Mouse (Mus musculus) layer of hippocampus, adult 9-11 months (tissue): ENCODE measurements at regions not wholly inside any gene's neighbourhood (a gene's known extent, or its start where the extent isn't known, plus 50 kb on each side); places are given as distances from the start of the nearest gene placed in this dataset.
"Not testable (repeated sequence)": the region's sequence is repeated elsewhere in the genome, so short reads cannot be mapped to it uniquely, and the experiment has no call there.

Experiments
- DNase-seq: peaks from one replicate; pipeline ENCODE4 v3.0.0; 2022

DNA sequence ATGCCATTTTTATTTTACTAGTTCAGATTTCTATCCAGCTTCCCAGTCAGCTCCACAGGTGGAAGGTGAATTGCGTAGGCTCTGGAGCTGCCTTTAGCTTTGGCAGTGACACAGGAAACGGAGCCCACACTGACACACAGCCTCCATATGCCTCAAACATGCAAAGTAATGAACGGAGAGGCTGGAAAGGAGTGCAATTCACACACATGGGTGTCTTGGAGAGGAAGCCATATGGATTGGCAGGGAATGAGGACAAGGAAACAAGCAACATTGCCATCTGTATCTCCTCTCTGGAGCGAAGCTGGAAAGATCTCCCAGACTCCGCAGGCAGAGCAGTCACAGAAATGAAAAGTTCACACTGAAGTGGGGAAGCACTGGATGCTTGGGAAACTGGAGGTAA lies 201.6 kb upstream of the 4930452B06Rik start:
- peak; percentile 88 for DNase-seq

DNA sequence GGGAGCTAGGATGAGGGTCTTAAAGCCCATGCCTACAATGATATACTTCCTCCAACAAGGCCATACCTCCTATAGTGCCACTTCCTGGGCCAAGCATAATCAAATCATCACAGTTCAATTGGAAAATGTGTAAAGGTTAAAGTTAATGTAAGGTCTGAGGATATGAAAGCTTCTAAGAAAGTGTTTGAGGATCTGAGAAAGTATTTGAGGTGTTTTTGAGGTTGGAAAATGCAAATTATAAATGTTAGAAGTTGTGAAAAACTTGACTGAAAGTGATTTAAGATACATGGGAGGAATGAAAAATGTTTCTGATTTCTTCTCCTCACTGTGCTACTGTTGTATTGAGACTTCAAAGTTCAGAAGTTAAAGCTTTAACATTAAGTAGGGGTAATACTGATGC lies 185.5 kb upstream of the 4930452B06Rik start:
- DNase-seq, result no peak

DNA sequence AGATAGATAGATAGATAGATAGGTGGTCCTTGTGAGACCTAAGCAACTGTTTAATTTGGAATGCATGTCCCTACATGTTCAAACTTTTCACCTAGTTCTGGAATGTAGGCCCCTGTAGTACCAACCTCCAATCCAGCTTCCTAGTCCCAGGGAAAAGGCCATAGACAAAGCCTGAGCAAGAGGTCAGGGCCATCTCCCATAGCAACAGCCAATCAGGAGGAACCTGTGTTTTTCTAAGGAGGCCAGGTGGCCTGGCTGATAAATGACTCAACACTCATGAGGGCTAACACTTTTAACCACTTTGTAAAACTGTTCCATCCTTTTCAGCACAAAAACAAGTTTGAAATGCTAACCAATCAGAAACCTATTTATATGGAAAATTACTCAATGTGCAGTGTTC lies 184.2 kb upstream of the 4930452B06Rik start:
- DNase-seq, result no peak

DNA sequence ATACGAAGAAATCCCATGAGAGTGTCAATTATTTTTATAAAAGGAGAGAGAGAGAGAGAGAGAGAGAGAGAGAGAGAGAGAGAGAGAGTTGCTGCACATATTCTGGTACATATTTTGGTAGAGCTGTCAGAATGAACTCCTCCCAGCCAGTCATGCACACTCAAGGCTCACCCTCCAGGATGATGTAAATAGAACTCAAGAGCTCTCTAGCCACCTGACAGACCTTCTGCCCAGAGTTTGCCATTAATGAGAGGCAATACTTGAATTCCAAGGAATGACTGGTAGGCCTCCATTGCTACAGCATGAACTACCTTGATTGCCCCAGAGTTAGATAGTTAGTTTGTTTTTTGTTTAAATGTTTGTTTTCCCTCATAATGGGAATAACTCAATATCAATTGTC lies 167.5 kb upstream of the 4930452B06Rik start:
- DNase-seq, result no peak

DNA sequence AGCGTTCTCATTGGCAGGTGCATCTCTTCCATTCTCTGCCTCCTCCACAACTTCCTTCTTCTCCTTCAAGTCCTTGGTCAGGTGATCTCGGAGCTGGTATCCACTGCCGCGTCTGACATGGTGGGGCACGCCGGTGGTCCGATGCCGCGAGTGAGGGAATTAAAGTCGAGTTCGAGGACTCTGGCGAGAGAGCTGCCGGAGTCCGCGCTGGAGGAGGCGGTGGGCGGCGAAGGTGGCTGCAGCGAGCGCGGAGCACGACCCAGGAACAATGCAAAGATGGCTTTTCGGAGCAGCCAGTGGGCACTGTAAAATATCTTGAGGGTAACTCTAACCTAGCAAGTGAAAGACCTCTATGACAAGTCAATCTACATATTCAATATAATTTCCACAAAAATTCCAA lies 134.2 kb upstream of the 4930452B06Rik start:
- not testable (repeated sequence) for DNase-seq

DNA sequence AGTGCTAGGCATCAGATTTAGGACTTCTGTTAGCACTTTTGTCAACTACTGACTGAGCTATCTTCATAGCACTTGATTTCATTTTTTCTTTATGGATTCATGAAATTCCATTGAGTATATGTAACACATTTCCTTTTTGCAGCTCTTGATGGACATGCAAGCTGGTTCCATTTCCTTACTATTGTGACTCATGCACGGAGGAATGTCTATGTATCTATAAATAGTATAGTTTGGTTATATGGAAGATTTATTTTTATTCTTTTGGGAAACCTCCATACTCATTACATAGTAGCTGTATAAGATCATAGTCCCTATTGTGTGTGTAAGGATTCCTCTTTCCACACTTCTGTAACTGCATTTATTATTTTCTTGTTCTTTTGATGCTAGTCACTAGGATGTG lies 123.3 kb upstream of the 4930452B06Rik start:
- no peak for DNase-seq

DNA sequence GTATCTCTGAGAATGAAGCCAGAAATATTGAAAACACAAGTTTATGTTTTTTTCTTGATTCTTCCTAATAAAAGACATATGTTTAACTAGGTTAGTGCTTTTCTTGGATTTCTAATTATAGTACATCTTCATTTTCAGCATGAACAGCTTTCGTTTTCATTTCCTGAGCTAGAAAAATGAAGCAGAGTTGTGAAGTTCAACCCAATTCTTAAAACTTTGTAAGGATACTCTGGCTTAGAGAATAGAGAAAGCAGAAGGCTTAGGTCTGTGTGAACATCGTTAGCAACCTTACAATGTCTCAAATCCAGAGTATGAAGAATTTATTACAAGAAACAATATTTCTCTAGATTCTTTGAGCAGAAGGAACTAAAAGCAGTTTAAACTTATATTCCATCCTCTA lies 94.5 kb upstream of the 4930452B06Rik start:
- no peak for DNase-seq

DNA sequence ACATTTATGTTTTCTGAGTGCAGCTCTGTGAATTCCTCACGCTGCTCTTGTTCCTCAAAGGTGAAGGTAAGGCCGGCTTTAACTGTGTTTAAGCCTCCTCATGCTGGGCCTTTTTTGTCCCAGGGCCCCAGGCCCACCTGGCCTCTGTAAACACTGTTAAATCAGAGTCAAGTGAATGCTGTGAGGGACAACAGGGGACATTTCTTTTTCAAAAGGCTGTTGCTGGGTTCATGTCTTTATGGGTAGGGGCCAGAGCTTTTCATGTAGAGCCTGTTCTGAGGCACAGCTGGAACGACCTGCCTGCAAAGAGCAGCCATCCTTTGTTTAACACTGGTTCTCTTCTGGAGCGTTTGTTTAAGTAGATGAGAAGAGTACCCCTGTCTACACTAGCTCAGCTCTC lies 70.8 kb upstream of the 4930452B06Rik start:
- no peak for DNase-seq

DNA sequence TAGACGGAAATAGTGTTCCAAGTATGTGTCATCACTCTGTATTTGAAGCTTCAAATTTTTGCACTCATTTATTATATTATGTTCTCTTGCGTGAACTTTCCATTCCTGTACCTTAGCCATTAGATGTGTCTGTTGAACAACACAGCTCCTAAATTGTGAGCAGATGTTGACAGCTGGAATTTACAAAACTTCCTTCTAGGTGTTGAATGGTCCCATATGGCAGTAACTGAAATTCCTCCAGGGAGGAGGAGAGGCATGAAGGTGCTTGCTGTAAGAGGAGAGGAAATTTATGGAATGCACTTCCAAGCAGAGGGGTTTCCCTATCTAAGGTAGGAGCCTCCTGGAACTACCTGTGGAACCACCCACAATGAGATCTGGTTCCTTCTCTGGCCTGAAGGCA lies 67.2 kb upstream of the 4930452B06Rik start:
- DNase-seq, result no peak

DNA sequence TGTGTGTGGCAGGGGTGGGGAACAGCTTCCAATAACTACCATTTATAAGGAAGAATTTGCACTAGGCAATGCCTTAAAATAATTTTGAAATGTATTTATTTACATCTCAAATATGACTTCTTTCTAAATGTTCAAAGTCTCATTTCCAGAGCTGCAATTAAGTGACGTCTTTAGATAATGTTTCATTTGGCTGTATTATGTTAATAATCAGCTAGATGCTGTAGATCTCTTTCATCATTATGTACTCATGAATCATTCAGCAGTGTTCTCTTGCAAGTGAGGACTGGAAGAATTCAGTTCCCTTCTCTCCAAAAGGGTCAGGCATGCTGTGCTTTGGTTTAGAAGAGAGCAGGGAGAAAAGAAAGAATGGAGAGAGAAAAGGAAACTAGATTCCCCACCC lies 61.3 kb upstream of the 4930452B06Rik start:
- DNase-seq, result no peak
